Mouse (Mus musculus) inflammation-experienced regulatory T-cells, adult 6 months (primary cell): ENCODE data around the gene Asb10. TPM values are rescaled to one million over a fixed set of nuclear protein-coding genes. Genes with fewer than 3 reads are reported as not detected.

ENCODE experiments used
- ATAC-seq: one replicate; pipeline ENCODE4 v1.8.0; 2017
- polyA plus RNA-seq, 3 experiments: library from polyadenylated mRNA; unstranded; fragments of 100-300 nt; shearing (Covaris generic); gene quantifications; one replicate each; pipeline ENCODE4 v1.2.1; 2017

Gene Asb10
- polyA plus RNA-seq, 3 experiments from 2014 or later = not detected

- no peak for ATAC-seq
Observed at GRCm38 (mm10) chr5:24535731-24536130, 5.0 kb downstream of the Asb10 start.

- no peak for ATAC-seq
Observed at GRCm38 (mm10) chr5:24534292-24534691, 6.5 kb downstream of the Asb10 start.

- no peak for ATAC-seq
Observed at GRCm38 (mm10) chr5:24533391-24533790, 7.4 kb downstream of the Asb10 start.

- ATAC-seq = peak; percentile 98
Observed at GRCm38 (mm10) chr5:24530042-24530689, 10.6 kb downstream of the Asb10 start.

DNA sequence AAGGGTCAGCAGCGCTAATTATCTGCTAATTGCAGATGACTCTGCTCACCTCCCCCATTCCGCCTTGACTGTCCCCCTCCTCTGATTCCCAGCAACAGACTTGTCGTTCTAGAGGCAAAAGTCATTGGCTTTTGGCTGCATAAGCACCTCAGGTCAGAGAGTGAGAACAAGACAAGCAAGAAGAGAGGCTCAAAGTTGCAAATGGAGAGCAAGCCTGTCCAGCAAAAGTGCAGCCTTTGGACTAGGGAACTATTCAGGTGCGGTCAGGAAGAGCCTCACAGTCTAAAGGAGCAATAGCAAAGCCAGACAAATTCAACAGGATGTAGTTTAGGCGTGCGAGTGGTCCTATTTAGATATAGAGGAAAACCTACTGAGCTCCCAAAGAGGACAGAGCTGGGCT lies 13.0 kb downstream of the Asb10 start:
- ATAC-seq = no peak

GRCm38 (mm10) chr5:24526889-24527230 lies 13.9 kb downstream of the Asb10 start, which contains the start of gene Gbx1:
Gene Gbx1 (minus strand): TSS chr5:24527202.
- ATAC-seq = no peak

DNA sequence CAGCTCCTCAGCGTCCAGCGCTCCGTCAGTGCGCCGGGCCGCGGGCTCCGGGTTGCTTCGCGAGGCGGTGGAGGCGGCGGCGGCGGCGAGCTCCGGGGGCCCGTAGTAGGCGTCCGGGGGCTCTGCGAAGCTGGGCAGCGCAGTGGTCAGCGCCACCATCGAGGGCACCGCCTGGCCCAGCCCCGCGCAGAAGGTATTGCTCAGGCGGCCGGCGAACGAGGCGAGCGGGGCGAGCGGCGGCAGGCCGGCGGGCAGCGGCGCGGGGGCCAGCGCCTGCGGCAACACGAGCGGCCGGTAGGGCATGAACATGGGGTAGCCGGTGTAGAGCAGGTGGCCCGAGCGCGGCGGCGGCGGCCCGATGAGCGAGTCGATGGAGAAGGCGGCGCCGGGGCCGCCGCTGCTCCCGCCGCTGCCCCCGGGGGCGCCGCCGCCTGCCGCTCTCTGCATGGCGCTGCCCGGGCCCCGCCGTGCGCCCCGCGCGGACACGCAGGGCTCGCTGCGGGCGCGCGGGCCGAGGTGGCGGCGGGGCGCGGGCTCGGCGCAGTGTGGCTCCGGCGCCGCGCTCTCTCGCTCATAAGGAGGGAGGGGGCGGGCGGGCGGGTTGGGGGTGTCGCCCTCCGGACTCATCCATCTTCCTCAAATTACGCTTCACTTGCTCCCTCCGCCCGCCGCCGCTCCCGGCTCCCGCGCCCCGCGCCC lies 14.4 kb downstream of the Asb10 start:
- no peak for ATAC-seq

GRCm38 (mm10) chr5:24525360-24526189 lies 15.2 kb downstream of the Asb10 start:
- ATAC-seq = no peak

DNA sequence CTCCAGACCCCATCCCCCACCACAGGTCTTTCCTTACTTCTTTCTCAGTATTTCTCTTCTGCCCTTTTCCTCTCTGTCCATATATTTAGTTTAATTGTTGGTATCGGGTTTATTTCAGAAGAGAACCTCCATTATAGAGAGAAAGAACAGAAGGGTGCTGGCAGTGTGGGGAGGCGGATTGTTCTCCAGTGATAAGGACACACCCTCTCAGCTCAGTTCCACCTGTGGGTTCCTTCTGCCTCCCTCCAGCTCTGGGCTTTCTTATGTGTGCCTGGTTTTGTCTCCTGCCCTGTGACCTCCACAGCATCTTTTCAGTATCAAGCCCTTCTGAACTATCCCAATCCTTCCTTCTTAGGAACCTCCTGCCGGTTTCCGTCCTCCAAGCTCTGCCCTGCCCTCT lies 16.3 kb downstream of the Asb10 start:
- no peak for ATAC-seq

DNA sequence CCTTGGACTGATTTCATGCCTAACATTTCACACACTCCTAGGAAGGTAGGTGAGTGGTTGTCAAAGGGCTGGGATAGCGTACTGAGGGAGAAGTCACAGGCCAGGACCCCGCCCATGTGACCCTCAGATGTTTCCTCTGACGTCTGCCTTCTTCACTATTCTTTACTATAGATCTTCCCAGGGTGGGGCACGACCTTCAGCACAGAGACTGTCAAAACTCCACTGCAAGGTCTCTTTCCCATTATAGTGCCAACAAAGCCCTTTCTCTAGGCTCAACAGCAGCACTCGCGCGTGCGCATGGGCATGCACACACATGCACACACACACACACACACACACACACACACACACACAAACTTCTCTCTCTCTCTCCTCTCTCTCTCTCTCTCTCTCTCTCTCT lies 17.0 kb downstream of the Asb10 start:
- ATAC-seq = no peak

GRCm38 (mm10) chr5:24521366-24521765 lies 19.4 kb downstream of the Asb10 start:
- ATAC-seq = no peak

GRCm38 (mm10) chr5:24512271-24512670 lies 28.5 kb downstream of the Asb10 start:
- no peak for ATAC-seq

DNA sequence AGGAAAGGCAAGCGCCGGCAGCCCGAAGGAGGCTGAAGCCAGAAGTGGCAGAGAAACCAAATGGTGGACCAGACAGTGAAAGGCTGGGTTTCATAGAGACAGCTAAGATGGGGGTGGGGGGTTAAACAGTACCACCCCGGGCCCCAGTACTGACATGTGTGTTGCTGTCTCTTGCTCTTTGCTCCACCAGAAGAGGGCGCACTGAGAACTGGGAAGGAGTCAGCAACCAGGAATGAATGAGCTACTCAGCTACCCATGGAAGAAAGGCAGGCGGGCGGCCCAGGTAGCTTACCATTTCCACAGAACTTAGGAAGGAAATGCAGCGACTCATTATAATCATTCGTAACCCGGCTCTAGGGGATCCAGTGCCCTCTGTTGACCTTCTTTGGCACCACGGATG lies 30.1 kb downstream of the Asb10 start:
- ATAC-seq = no peak

DNA sequence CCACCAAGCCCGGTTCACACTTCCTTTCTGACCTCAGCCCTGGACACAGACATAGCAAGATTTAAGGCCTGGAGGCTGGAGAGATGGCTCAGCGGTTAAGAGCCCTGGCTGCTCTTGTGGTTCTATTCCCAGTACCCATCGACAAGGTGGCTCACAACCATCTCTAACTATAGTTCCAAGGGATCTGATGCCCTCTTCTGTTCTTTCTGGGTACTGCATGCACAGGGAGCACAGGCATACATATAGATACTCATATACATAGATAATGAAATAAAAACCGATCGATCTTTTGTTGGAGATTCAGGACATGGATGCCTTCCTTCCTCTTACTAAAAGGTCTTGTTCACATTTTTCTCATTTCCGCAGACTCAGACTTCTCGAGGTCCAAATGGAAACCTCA lies 32.4 kb downstream of the Asb10 start:
- ATAC-seq = no peak

- peak; percentile 79 for ATAC-seq
Observed at GRCm38 (mm10) chr5:24505513-24505912, 35.3 kb downstream of the Asb10 start.

DNA sequence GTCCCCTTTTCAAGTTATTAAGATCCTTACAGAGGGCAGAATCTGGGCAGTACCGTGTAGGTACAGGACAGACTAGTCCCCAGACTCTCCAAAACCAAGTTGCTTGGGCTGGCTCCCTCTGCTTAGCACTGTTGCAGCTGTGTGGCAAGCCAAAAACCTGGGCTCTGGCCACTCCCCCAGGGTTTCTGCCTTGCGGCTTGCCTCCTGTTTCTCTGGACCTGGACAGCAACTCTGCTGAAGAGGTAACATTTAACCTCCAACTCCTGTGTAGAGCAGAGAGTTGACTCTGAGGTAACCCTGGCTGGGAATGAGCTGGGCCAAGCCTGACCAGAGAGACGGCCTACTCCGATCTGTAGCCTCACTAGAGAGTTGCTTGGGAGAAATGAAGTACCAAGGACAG lies 38.0 kb downstream of the Asb10 start:
- ATAC-seq = no peak

DNA sequence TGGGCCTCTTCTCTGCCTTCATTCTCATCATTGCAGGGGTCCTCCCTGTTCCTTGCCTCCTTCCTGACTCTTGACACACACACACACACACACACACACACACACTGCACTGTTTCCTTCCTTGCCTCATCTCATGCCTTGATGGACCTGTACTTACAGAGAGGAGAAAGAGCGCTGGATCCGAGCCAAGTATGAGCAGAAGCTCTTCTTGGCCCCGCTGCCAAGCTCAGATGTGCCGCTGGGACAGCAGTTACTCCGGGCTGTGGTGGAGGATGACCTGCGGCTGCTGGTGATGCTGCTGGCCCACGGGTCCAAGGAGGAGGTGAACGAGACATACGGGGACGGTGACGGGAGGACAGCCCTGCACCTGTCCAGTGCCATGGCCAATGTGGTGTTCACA lies 39.9 kb downstream of the Asb10 start:
- no peak for ATAC-seq

GRCm38 (mm10) chr5:24499113-24499512 lies 41.7 kb downstream of the Asb10 start:
- ATAC-seq = no peak

GRCm38 (mm10) chr5:24497526-24497925 lies 43.3 kb downstream of the Asb10 start:
- ATAC-seq = no peak

GRCm38 (mm10) chr5:24496756-24497155 lies 44.0 kb downstream of the Asb10 start:
- no peak for ATAC-seq

- no peak for ATAC-seq
Observed at GRCm38 (mm10) chr5:24495019-24495418, 45.8 kb downstream of the Asb10 start.

DNA sequence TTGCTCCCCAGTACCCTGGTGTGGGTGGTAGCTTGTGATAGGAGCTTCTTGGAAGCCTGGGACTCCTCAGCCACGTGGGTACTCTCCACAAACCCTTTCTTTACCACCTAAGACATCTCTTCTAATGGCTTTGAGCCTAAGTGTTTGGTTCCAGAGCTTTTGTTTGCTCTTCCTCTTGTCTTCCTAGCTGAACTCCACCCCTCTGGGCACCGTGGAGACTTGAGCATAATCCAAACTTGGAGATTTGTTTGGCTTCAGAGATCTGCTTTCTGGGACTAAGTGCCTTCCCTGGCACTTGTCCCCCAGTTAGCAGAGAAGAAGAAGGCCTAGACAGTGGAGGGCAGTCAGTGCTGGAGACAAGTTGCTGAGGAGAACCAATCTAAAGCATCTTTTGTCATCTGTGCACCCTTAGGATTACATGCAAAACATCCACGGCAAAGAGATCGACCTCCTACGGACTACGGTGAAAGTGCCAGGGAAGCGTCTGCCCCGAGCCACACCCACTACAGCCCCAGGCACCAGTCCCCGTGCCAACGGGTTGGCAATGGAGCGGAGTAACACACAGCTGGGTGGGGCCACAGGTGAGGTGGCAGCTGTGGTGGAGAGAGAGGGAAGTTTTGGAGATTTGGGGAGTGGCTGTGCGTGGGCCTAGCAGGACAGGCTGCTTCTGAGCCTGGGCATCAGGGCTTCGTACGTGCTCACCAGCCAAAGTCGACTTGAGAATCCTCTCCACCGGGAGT lies 48.1 kb downstream of the Asb10 start:
- no peak for ATAC-seq

DNA sequence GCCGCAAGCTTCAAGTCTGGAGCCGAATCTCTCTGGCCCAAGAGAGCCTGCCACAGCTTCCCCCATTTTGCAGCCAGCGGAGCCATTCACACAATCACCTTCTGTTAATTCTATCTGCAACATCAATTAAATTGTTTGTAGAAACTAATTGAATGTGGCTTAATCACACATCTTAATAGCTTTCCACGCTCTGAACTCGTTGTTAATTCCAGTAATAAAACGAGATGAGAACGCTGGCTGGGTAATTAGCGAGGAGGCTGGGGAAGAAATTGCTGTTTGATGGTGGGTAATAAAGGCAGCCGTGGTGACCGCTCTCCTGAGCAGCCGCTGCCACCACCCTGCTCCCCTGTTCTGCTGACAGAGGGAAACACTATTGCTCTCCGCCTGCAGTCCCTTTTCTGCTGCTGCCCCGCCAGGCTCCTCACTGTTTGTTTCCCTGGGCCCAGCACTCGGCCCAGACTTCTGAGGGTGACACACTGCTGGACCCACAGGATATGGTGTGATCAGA lies 50.3 kb downstream of the Asb10 start:
- no peak for ATAC-seq
